Mouse (Mus musculus) layer of hippocampus, adult 9-11 months (tissue): ENCODE results near the gene Mmp24.

Experiments used
- DNase-seq: peaks from one replicate; pipeline ENCODE4 v3.0.0; 2022

Gene Mmp24

DNA sequence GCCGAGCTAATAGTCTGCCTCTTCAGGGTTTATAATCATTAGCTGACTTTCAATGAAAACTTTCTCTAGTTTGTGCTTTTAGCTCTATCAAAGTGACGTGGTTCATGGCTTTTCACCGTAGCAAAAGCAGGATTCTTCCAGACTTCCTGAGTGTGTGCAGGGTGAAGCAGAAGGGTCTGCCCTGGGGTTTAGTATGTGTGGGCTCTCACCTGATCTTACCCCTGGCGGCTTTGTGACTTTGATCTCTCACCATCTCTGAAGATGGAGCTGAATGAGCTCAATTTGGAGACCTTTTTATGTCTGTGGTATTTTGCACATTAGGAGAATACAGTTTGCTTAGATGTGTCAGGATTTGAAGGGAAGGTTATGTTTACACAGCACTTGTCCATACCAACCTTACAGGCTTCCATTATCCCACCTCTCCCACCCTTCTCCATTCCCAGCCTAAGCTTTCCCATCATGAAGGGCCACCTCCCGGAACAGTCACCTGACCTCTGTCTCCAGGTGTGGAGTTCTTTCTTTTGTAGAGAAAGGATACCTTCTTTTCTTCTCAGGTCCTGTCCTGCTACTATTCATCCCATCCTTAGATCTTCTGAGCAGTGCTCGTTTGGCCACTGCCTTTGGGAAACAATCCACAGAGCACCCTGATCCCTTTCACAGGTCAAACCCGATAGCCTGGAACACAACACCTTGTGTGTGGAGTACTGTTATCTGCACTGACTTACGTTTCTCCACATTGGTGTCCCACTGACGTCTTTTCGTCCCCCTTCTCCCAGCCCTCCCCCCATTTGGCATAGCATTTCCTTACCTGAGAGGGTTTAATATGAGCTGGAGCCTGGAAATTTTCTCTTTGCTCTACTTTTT lies 1.9 kb downstream of the Mmp24 start:
- no peak for DNase-seq

DNA sequence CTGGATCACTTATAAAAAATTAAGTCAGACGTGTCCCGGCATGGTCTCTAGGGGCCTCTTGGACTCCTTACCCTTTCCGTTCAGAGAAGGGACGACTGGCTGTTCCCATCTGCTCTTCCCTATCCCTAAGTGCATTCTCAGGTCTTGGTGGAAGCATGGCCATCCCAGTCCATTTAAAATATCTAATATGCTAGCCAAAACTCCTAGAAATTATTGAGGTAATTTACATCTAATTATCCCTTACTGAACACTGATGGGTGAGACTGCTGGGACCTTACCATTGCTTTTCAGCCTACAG lies 2.5 kb downstream of the Mmp24 start:
- DNase-seq: no peak

GRCm38 (mm10) chr2:155778004-155778403 lies 2.9 kb downstream of the Mmp24 start:
- DNase-seq: no peak

DNA sequence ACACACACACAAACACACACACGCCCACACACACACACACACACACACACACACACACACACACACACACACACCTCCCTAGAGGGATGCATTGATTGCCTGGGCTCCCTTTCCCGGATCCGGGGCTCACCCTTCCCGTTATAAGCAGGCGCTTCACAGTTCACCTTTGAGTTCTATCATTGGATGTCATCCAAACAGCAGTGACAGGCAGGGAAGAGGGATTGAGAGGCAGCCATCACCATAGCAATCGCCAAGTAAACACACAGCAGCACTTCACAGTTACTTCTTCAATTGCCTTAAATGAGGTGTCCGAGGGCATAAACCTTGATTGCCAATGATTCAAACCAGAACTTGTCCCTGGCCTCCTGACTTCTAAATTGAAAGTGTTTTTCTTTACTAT lies 3.9 kb downstream of the Mmp24 start:
- DNase-seq: no peak

DNA sequence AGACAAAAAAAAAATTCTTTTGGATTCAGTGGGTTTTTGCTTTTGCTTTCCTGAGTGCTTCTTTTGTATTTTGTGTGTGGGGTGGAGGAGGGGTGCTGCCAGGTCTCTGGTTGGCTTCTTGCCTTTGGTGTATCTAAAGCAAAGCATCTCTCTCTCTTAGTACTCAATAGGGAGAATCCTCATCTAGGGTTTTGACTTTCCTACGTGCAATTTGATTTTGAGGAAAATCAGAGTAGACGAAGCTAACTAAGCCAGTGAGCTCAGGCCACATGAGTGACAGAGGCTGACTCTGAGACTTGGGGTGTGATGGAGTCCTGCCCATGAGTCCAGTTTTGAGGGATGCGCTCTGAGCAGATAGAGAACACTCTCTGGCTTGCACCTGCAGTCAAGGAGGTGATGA lies 4.4 kb downstream of the Mmp24 start:
- no peak for DNase-seq

GRCm38 (mm10) chr2:155784534-155784933 lies 9.4 kb downstream of the Mmp24 start:
- no peak for DNase-seq

DNA sequence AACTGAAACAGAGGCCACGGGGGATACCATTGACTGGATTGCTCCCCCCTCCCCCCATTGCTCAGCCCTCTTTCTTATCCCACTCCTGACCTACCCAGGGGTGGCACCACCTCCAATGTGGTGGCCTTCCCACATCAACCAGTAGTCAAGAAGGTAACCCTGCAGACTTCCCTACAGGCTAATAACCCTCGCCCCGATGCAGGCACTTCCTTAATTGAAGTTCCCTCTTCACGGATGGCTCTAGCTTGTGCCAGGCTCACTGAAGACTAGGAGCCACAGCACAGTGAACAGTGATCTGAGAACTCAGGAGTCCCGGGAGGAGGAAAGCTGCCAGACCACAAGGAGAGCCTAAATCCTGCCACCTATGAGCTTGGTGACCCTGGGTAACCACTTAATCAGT lies 11.8 kb downstream of the Mmp24 start:
- no peak for DNase-seq

GRCm38 (mm10) chr2:155787949-155788931 lies 13.1 kb downstream of the Mmp24 start:
- DNase-seq: no peak

DNA sequence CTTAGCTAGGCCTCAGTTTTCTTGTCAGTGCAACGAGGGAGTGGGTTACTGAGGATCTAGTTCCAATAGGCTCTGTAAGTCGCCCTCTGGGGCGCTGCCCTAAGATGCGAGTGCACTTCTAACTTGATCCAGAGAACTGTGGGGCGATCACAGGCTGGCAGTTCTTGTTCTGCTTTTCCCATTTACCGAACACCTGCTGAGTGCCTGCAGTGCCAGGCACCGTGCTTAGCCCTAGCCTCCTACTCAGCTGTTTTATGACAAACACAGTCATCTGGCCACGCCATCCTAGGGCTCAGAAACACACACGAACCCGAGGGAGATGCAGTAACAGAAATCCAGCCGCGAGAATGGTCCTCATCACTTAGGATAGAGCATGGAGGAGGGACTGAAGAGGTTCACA lies 17.8 kb downstream of the Mmp24 start:
- no peak for DNase-seq

DNA sequence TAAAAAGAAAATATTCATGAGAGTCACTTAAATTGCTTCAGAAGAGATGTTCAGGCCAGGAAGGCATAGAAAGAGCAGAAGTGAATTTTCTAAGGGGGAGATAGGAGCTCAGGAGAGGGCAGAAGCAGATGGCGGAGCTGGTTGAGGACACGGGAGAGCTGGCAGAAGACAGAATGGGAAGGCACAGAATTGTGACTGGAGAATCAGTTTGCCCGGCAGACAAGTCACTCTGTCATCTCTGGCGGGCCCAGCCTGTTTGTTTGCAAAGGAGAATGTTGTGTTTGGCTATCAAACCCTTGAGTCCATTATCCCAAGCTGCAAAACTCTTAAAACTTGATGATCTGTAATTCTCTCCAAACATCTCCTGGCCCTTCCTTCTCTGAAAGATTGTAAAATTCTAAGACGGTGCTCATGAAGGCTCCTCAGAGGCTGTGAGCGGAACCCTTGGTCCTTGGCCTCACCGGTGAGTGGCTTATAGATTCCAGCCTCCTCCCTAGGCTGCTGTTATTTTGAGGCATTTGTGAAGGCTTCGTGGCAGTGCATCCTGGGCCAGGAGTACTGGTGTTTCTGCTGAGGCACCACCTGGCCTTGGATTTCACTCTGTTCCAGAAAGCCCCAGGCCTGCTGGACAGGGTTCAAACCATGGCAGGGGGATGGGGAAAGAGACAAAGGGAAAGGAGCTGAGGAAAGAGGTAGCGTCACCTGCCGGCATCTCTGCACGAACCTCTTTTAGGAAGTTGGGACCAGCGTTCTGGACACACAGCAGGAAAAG lies 19.7 kb downstream of the Mmp24 start:
- DNase-seq: no peak

- DNase-seq: no peak
These were observed 23.5 kb downstream of the Mmp24 start for GRCm38 (mm10) chr2:155798613-155799012.

DNA sequence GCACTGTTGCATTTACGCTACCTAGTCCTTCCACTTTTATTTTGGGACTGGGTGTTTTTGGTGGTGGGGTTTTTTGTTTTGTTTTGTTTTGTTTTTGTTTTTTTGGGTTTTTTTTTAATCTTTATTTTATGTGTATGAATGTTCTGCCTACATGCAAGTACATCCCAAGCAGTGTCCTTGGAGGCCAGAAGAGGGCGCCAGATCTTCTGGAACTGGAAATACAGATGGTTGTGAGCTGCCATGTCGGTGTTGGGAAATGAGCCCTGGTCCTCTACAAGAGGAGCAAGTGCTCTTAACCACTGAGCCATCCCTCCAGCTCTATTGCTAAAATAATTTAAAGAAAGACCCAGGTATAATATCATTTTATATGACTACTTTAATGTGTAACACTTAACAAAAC lies 27.6 kb downstream of the Mmp24 start:
- DNase-seq: no peak

DNA sequence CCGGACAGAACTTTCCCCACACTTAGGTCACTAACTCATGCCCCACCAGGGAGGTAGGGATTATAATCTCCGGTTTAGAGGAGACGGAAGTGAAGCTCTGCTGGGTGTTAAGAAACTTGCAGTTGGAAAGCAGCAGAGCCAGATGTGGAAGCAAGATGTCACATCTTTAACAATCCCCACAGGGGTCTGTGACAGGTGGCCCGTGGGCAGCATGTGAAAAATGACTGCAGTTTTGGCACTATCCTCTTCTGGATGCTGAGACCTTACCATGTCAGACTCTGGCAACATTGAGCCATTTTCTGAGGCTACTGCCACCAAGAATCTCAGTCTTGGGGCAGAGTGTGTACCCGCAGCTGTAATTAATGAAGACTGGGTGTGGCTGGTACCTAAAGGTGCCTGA lies 28.9 kb downstream of the Mmp24 start:
- DNase-seq: no peak

DNA sequence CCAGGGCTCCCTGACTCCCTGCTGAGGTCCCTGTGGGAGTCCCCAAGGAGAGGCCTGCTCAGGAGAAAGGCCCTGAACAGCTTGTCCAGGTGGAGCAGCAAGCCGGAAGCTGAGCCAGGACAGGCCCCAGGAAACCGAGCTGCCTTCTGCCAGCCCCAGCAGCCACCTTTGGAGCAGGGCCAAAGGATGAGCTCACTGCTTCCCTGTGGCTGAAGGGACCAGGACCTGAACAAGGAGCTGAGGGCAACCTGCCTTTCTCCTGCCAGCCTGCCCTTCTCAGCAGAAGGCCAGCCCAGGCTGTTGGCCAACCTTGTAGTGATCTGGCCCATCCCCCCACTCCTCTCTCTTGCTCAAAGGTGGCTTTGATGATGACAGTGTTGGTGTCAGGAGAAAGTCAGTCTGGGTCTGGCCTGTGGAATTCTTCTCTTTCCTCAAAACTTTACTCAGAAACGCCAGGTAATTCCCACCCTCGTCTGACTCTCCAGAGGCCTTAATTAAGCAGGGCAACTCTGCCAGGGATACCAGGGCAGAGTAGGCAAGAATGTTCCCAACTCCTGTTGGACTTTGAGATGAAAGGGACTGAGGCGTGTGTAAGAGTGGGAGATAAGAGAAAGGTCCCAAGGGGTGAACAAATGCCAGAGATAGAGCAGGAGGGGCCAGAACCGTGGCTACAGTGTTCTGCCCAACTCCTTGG lies 30.2 kb downstream of the Mmp24 start:
- DNase-seq: no peak

GRCm38 (mm10) chr2:155805925-155806255 lies 30.7 kb downstream of the Mmp24 start:
- DNase-seq: no peak

GRCm38 (mm10) chr2:155806548-155806947 lies 31.4 kb downstream of the Mmp24 start:
- no peak for DNase-seq

DNA sequence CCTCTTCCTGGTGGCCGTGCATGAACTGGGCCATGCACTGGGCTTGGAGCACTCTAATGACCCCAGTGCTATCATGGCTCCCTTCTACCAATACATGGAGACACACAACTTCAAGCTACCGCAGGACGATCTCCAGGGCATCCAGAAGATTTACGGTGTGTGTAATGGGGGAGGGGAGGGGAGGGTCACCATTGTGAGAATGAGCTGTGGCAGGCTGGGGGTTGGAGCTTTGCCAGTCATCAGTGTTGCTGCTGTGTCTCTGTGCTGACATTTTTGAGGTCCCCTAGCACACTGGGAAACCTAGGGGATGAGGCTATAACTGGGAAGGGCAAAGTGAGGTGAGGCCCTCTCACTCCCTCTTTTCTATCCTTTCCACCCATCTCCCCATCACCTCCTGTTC lies 32.3 kb downstream of the Mmp24 start:
- no peak for DNase-seq

GRCm38 (mm10) chr2:155809620-155810019 lies 34.5 kb downstream of the Mmp24 start:
- no peak for DNase-seq

DNA sequence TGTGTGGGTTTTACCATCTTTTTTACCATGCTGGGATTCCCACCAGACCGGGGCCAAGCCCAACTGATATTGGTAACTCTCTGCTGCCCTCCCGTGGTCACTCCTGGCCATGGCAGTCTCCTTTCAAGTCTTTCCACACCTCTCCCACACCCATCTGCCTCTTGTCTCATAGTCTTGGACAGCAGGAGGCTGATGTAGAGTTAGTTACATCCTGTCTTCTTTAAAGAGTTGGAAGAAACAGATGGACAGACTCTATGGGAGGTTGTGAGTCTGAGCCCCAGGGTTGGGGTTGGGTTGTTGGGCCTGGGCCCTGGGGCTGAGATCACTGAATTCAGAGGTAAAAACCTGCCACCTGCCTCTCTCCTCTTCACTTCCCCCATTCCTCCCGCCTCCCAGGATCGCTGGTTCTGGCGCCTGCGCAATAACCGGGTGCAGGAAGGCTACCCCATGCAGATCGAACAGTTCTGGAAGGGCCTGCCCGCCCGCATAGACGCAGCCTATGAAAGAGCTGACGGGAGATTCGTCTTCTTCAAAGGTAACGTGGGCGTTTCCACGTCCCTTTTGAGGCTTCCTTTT lies 36.8 kb downstream of the Mmp24 start:
- peak; percentile 89 for DNase-seq

- no peak for DNase-seq
These were observed 37.5 kb downstream of the Mmp24 start for GRCm38 (mm10) chr2:155812637-155813036.

DNA sequence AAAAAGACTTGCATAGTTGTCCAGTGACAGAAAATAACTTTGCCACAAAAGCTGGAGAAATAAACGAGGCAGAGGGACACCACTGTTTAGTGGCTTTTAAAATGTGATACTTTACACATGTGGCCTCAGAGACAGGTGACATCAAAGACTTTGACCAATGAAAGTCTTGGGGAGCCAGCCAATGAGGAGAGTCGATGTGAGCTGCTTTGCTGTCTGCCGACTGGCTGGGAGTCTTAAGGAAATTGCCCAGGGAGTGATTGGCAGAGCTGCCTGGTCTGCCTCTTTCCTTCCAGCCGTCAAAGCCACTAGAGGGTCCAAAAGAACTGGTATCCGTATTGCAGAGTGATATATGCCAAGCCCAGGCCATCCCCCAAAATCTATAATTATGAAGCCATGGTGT lies 39.7 kb downstream of the Mmp24 start:
- DNase-seq: no peak

GRCm38 (mm10) chr2:155816179-155816578 lies 41.0 kb downstream of the Mmp24 start:
- no peak for DNase-seq
